Mouse (Mus musculus) kidney, adult 2 months (tissue): ENCODE results near the gene Isyna1. TPM values are rescaled to one million over a fixed set of nuclear protein-coding genes. Genes with fewer than 3 reads are reported as not detected.

Source experiments
- DNase-seq: peaks from one replicate; pipeline ENCODE4 v3.0.0; 2021
- H3K27ac ChIP-seq: fragments of 200-500 bp; 2 replicates; pipeline ENCODE4 v1.5.1; 2012; ENCODE audit warnings: low read depth, low read length, control low read depth, inconsistent platforms; ENCODE audit not compliant: insufficient read depth
- H3K27me3 ChIP-seq: fragments of 200-500 bp; replicated peaks from 2 replicates; pipeline ENCODE4 v1.6.1; 2012; ENCODE audit warnings: mild to moderate bottlenecking, moderate library complexity, low read length, inconsistent platforms; ENCODE audit not compliant: control insufficient read depth, insufficient read depth
- H3K36me3 ChIP-seq: fragments of 200-500 bp; 2 replicates; pipeline ENCODE4 v1.6.1; 2012; ENCODE audit warnings: mild to moderate bottlenecking, moderate library complexity, low read length, inconsistent platforms; ENCODE audit not compliant: control insufficient read depth, insufficient read depth
- H3K4me1 ChIP-seq: fragments of 200-500 bp; 2 replicates; pipeline ENCODE4 v1.6.1; 2011; ENCODE audit warnings: low read length; ENCODE audit not compliant: control insufficient read depth, insufficient read depth
- H3K4me3 ChIP-seq: fragments of 200-500 bp; 2 replicates; pipeline ENCODE4 v1.5.1; 2011; ENCODE audit warnings: mild to moderate bottlenecking, low read depth, low read length, control low read depth; ENCODE audit not compliant: insufficient read depth
- CTCF ChIP-seq: fragments of 200-500 bp; conservative IDR thresholded peaks from 2 replicates; pipeline ENCODE4 v1.5.1; 2011; ENCODE audit warnings: low read depth, mild to moderate bottlenecking, control low read depth, low read length, moderate library complexity, mixed read lengths; ENCODE audit not compliant: insufficient read depth, insufficient read length
- POLR2A ChIP-seq: fragments of 200-500 bp; IDR thresholded peaks from one replicate; pipeline ENCODE4 v1.6.1; 2011; ENCODE audit warnings: low read depth, low read length, control low read depth
- WGBS: fragments of 180-500 bp; shearing (Covaris S2); methylation state at CpG from one replicate; pipeline ENCODE4 v1.1.7; 2018; 5-methylcytosine and 5-hydroxymethylcytosine counted together
- polyA plus RNA-seq: library from polyadenylated mRNA; depleted of rRNA; stranded (reverse); fragments of >200 nt; gene quantifications from 2 replicates; pipeline ENCODE4 v1.2.3, GENCODE M21; 2012

Gene Isyna1
- polyA plus RNA-seq, 1 experiment: 127 TPM

DNA sequence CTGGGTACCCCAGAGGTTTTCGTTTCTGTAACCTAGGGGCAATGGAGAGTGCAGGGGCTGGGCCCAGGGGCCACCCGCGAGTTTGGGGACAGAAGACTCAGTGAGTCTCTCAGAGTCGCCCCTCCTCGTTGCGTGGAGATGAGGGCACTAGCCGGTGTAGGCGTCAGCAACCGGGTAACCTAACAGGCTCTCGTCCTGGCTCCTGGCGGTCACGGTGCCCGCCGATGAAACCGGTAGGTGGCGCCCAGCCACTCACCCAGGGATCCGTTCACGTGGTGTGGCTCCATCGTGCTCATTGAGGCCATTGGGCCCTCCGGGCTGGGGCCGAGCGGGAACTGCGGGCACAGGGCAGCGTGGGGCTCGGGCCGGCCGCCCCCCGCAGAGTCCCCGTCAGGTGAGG lies 4.1 kb downstream of the Isyna1 start:
- Histone ChIP-seq H3K4me3 (no peak overlapping the region), H3K4me1 (no peaks in the 10 kb centered on the region), H3K27me3 (no peaks in the 10 kb centered on the region), H3K27ac (no peak overlapping the region), H3K36me3 (no peaks in the 10 kb centered on the region)
- peak; percentile 90 for DNase-seq
- 20% methylated on average over 29 of the region's 29 CpGs for WGBS
- TF ChIP-seq CTCF (peak; percentile 75), POLR2A (no peak)

DNA sequence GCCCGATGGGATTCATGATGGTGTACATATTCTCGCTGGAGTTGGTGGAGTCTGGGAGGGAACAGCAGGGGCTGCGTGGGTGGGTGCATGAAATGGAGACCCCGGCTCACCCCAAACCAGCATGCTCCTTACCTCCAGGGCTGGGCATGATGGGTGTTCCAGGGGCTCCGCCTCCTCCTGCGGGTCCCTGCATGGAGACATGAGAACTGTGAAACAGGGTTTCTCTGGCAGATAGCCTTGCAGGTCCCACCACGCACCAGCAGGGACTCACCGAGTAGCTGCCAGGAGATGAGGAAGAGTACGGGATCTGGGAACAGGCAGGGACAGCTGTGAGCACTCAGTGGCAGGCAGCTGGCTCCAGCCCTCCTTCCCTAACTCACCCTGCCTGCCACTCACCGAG lies 4.5 kb downstream of the Isyna1 start:
- TF ChIP-seq POLR2A (no peak), CTCF (no peak)
- no peak overlapping the region for H3K27ac ChIP-seq
- no peaks in the 10 kb centered on the region for H3K4me1 ChIP-seq
- no peak for DNase-seq
- H3K27me3 ChIP-seq: no peaks in the 10 kb centered on the region
- no peaks in the 10 kb centered on the region for H3K36me3 ChIP-seq
- no peak overlapping the region for H3K4me3 ChIP-seq
- WGBS: 43% methylated on average over 10 of the region's 10 CpGs

DNA sequence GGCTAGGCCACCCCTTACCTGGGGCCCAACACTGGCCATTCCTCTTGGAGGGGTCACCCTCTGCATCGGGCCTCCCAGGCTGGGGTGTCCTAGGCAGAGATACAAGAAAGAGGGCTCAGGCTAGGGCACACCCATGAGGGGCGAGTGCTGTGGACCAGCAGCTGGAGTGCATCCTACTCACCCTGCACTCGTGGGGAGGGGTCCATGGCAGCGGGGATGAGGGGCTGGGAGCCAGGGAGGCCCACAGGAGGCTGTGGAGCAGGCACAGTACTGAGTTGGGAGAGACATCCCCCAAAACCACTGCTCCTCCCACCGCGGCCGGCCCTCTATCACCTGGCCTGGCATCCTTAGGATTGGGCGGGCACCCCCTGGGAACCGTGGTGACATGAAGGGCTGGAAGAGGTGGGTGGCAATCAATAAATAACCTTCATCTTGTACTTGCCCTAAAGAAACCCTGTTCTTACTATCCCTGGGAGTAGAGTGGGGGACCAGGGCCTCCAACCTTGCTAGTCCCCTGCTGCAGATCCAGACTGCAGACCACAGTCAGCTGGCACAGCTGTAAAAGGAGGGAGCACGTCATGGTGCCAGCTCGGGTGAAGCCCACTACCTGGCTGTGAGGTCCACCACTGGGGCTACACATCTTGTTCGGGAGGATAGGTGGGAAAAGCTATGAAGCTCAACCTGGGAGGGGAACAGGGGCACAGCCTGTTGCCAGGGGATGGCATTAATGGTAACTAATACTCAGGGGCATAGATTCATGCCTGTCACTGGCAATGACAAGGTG lies 5.5 kb downstream of the Isyna1 start:
- DNase-seq: no peak
- TF ChIP-seq CTCF (no peak), POLR2A (no peak)
- no peaks in the 10 kb centered on the region for H3K36me3 ChIP-seq
- no peaks in the 10 kb centered on the region for H3K4me1 ChIP-seq
- H3K27ac ChIP-seq: no peak overlapping the region
- H3K27me3 ChIP-seq: no peaks in the 10 kb centered on the region
- no peak overlapping the region for H3K4me3 ChIP-seq
- WGBS: 86% methylated on average over 12 of the region's 12 CpGs

GRCm38 (mm10) chr8:70600473-70601270 lies 6.5 kb downstream of the Isyna1 start:
- peak; percentile 71 for DNase-seq
- H3K4me3 ChIP-seq: no peak overlapping the region
- H3K36me3 ChIP-seq: no peaks in the 10 kb centered on the region
- no peaks in the 10 kb centered on the region for H3K27me3 ChIP-seq
- H3K27ac ChIP-seq: peak overlapping the region; percentile 45; the same call in 1 of the 2 replicates
- WGBS: 40% methylated on average over 10 of the region's 10 CpGs
- TF ChIP-seq CTCF (no peak), POLR2A (no peak)
- H3K4me1 ChIP-seq: no peaks in the 10 kb centered on the region

DNA sequence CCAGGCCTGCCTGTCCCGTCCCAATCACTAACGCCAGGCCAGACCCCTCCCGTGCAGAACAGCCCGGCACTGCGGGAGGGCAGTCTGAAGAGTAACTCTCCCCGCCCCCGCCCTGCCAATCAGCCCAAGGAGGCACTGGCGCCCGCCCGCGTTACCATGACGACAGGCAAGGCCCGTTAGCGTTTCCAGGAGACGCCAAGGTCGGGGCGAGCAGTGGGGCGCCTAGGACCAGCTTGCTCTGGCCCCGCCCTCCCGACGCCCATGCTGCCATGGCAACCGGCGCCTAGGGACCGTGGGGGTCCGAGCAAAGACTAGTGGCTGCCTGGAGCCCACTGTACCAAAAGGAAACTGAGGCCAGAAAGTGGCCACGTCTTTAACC lies 7.1 kb downstream of the Isyna1 start:
- WGBS: 6% methylated on average over 26 of the region's 26 CpGs
- Histone ChIP-seq H3K27me3 (no peaks in the 10 kb centered on the region), H3K36me3 (no peaks in the 10 kb centered on the region), H3K4me3 (no peak overlapping the region), H3K27ac (no peak overlapping the region), H3K4me1 (no peaks in the 10 kb centered on the region)
- peak; percentile 91 for DNase-seq
- TF ChIP-seq CTCF: no peak
- TF ChIP-seq POLR2A: no peak

- no peak for DNase-seq
- WGBS: 93% methylated on average over 13 of the region's 13 CpGs
- H3K27ac ChIP-seq: no peak overlapping the region
- no peaks in the 10 kb centered on the region for H3K27me3 ChIP-seq
- H3K36me3 ChIP-seq: no peaks in the 10 kb centered on the region
- H3K4me3 ChIP-seq: no peak overlapping the region
- TF ChIP-seq POLR2A (no peak), CTCF (no peak)
- no peaks in the 10 kb centered on the region for H3K4me1 ChIP-seq
These were observed 8.1 kb downstream of the Isyna1 start for GRCm38 (mm10) chr8:70602139-70602811.
